ENCODE assay signal across 20 mouse cellular contexts in the genomic region with DNA sequence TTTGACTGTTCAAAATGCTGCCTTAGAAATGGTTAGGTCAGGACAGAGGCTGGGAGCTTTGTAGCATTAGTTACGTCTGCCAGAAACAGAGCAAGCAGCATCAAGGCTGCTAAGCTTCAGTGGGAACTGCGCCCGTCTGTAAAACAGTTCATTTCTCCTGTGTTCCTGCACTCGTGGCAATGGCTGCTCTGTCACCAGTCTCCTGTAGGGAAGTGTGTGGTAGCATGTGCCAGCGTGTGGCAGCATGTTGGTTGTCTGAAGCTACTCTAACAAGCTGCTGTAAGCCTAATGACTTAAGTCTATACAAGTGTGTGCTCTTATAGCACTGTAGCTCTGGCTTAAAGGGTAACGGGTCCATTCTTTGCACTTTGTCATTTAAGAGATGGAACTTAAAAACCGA.
"Had no signal": no experiment of that assay in that cellular context is flagged by ENCODE, and none has a peak within 500 bp of the region (broad histone marks: within the 10 kb centered on the region; RNA-seq: fewer than 3 reads in every experiment).

No protein-coding gene starts in this region.

- H3K4me3 ChIP-seq: heart, embryonic 12.5 days; hindbrain, embryonic 13.5 days; hindbrain, embryonic 15.5 days; kidney, embryonic 15.5 days; limb, embryonic 13.5 days; limb, embryonic 15.5 days; liver, embryonic 12.5 days had no signal

- H3K4me1 ChIP-seq: heart, embryonic 12.5 days; hindbrain, embryonic 13.5 days; hindbrain, embryonic 15.5 days; kidney, embryonic 15.5 days; limb, embryonic 13.5 days; limb, embryonic 15.5 days; liver, embryonic 12.5 days had no signal

- DNase-seq: gastrocnemius, postnatal 14 days; gastrocnemius, postnatal 36 days; heart, adult 18-20 months; heart, postnatal 10 days; heart, postnatal 36 days; kidney, adult 11 months; kidney, adult 2 months; kidney, adult 9 months; kidney, postnatal 14 days; kidney, postnatal 36 days; layer of hippocampus, adult 9-11 months; layer of hippocampus, postnatal 36 days; left cerebral cortex, postnatal 4 days had no signal
